Mouse (Mus musculus) myocyte (in vitro differentiated cells): ENCODE results near the gene Mms19. TPM values are rescaled to one million over a fixed set of nuclear protein-coding genes. Genes with fewer than 3 reads are reported as not detected.

ENCODE experiments used
- H3K27me3 ChIP-seq: one replicate; pipeline ENCODE4 v1.6.1; 2011; ENCODE audit not compliant: control insufficient read depth, insufficient read depth, insufficient read length
- H3K36me3 ChIP-seq: one replicate; pipeline ENCODE4 v1.6.1; 2011; ENCODE audit not compliant: control insufficient read depth, insufficient read depth
- H3K4me2 ChIP-seq: one replicate; pipeline ENCODE4 v1.6.1; 2011; ENCODE audit warnings: low read depth, control low read depth
- H3K4me3 ChIP-seq: one replicate; pipeline ENCODE4 v1.5.1; 2011; ENCODE audit warnings: mild to moderate bottlenecking, control low read depth, moderate library complexity
- H3K79me2 ChIP-seq: one replicate; pipeline ENCODE4 v1.6.1; 2011; ENCODE audit not compliant: control insufficient read depth, insufficient read depth
- H3ac ChIP-seq: one replicate; pipeline ENCODE4 v1.6.1; 2011; ENCODE audit not compliant: control insufficient read depth, insufficient read length
- CEBPB ChIP-seq: IDR thresholded peaks from 2 replicates; pipeline ENCODE4 v1.6.1; 2011; ENCODE audit warnings: mild to moderate bottlenecking, moderate library complexity; ENCODE audit not compliant: poor library complexity, insufficient read depth, severe bottlenecking
- E2F4 ChIP-seq: IDR thresholded peaks from one replicate; pipeline ENCODE4 v1.6.1; 2011; ENCODE audit warnings: mild to moderate bottlenecking, control low read depth, moderate library complexity; ENCODE audit not compliant: insufficient read depth
- MAX ChIP-seq: IDR thresholded peaks from one replicate; pipeline ENCODE4 v1.6.1; 2011; ENCODE audit warnings: low read depth, mild to moderate bottlenecking, control low read depth
- MYOD1 ChIP-seq, 3 experiments: IDR thresholded peaks; one replicate each; pipeline ENCODE4 v1.6.1; 2011; ENCODE audit warnings: control low read depth in 2 of 3, low read depth in 2 of 3, mild to moderate bottlenecking in 2 of 3, moderate library complexity in 1 of 3; ENCODE audit not compliant: insufficient read length in 2 of 3, control insufficient read depth in 1 of 3
- MYOG ChIP-seq, 3 experiments: IDR thresholded peaks; one replicate each; pipeline ENCODE4 v1.6.1; 2011; ENCODE audit warnings: control low read depth in 2 of 3, low read depth in 2 of 3, mild to moderate bottlenecking in 2 of 3; ENCODE audit not compliant: insufficient read length in 2 of 3, control insufficient read depth in 1 of 3, insufficient read depth in 1 of 3
- POLR2A ChIP-seq: IDR thresholded peaks from one replicate; pipeline ENCODE4 v1.6.1; 2011; ENCODE audit warnings: low read depth, mild to moderate bottlenecking, control low read depth, moderate library complexity; ENCODE audit not compliant: insufficient read length
- POLR2AphosphoS2 ChIP-seq: IDR thresholded peaks from one replicate; pipeline ENCODE4 v1.6.1; 2011; ENCODE audit warnings: low read depth, control low read depth; ENCODE audit not compliant: insufficient read length
- REST ChIP-seq: IDR thresholded peaks from one replicate; pipeline ENCODE4 v1.6.1; 2011; ENCODE audit warnings: mild to moderate bottlenecking, control low read depth, moderate library complexity; ENCODE audit not compliant: insufficient read depth, insufficient read length
- SRF ChIP-seq: IDR thresholded peaks from one replicate; pipeline ENCODE4 v1.6.1; 2011; ENCODE audit warnings: low read depth; ENCODE audit not compliant: control insufficient read depth, insufficient read length
- TCF12 ChIP-seq: IDR thresholded peaks from one replicate; pipeline ENCODE4 v1.6.1; 2011; ENCODE audit warnings: mild to moderate bottlenecking, control low read depth; ENCODE audit not compliant: poor library complexity, insufficient read depth, severe bottlenecking
- TCF3 ChIP-seq: IDR thresholded peaks from one replicate; pipeline ENCODE4 v1.6.1; 2011; ENCODE audit warnings: low read depth, control low read depth; ENCODE audit not compliant: insufficient read length
- USF1 ChIP-seq: IDR thresholded peaks from one replicate; pipeline ENCODE4 v1.6.1; 2011; ENCODE audit warnings: low read depth, mild to moderate bottlenecking, control low read depth, moderate library complexity
- polyA plus RNA-seq: library from polyadenylated mRNA; unstranded; fragments of >200 nt; fragmentation: generic; extraction: Trizol; gene quantifications from one replicate; pipeline ENCODE4 v1.2.1, GENCODE M21; 2012; ENCODE audit warnings: missing spikeins

The Mms19 gene
- polyA plus RNA-seq, 1 experiment = 34.2 TPM

GRCm38 (mm10) chr19:41993484-41993883 is 12.5 kb upstream of the Mms19 start:
- Histone ChIP-seq H3K4me2 (peak overlapping the region; percentile 71), H3K4me3 (no peak overlapping the region), H3K36me3 (peaks cover 3% of the 10 kb centered on the region), H3K27me3 (no peaks in the 10 kb centered on the region), H3ac (no peak overlapping the region), H3K79me2 (peaks cover 89% of the 10 kb centered on the region)
- no peak for TF ChIP-seq POLR2A
- no peak for TF ChIP-seq POLR2AphosphoS2
- no peak for TF ChIP-seq REST
- no peak for TF ChIP-seq SRF
- TF ChIP-seq MYOD1 (IDR thresholded peaks at IDR 0.05; ENCODE audit: control insufficient read depth in 1 of 3, insufficient read length in 2 of 3, low read depth in 2 of 3) = peak; percentile 46 to 89 (median 67)
- TF ChIP-seq CEBPB = 0 out of 2 replicates have a peak, but pooled peaks have one; percentile 21
- TF ChIP-seq MYOG (IDR thresholded peaks at IDR 0.05; ENCODE audit: control insufficient read depth in 1 of 3, insufficient read depth in 1 of 3, insufficient read length in 2 of 3, low read depth in 2 of 3) = peak in 1 of 3 experiments; percentile 9
- no peak for TF ChIP-seq TCF3
- TF ChIP-seq TCF12 = no peak
- no peak for TF ChIP-seq USF1

DNA sequence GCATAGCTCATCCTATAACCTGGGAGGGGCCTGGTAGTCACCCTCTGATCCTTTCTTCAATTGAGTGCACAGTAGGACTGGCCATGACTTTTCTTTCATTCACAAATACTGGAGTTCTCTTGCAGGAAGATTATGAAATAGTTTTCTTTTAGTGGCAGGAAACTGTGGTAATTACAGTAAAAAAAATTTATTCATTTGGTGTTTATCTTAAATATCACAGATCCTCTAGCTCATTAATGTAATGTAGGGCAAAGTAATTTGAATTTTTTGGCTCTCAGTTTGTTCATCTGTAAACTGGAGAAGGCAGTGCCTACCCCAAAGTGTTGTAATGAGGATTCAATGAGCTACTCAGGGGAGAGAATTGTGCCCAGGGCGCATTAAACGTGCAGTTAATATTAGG is 12.0 kb upstream of the Mms19 start:
- Histone ChIP-seq H3K27me3 (no peaks in the 10 kb centered on the region), H3ac (no peak overlapping the region), H3K4me2 (peak overlapping the region; percentile 71), H3K79me2 (peaks cover 91% of the 10 kb centered on the region), H3K4me3 (no peak overlapping the region), H3K36me3 (peaks cover 7% of the 10 kb centered on the region)
- TF ChIP-seq USF1 = no peak
- no peak for TF ChIP-seq POLR2AphosphoS2
- TF ChIP-seq TCF3 = no peak
- TF ChIP-seq CEBPB = no peak
- no peak for TF ChIP-seq MYOD1 (IDR thresholded peaks at IDR 0.05; ENCODE audit: control insufficient read depth in 1 of 3, insufficient read length in 2 of 3, low read depth in 2 of 3)
- TF ChIP-seq SRF = no peak
- no peak for TF ChIP-seq TCF12
- no peak for TF ChIP-seq POLR2A
- TF ChIP-seq REST = no peak
- TF ChIP-seq MAX = no peak
- TF ChIP-seq MYOG (IDR thresholded peaks at IDR 0.05; ENCODE audit: control insufficient read depth in 1 of 3, insufficient read depth in 1 of 3, insufficient read length in 2 of 3, low read depth in 2 of 3) = no peak
- TF ChIP-seq E2F4 = no peak

- H3K79me2 ChIP-seq = peaks cover 91% of the 10 kb centered on the region
- H3K4me3 ChIP-seq = no peak overlapping the region
- peaks cover 7% of the 10 kb centered on the region for H3K36me3 ChIP-seq
- H3K27me3 ChIP-seq = no peaks in the 10 kb centered on the region
- TF ChIP-seq MYOD1 (IDR thresholded peaks at IDR 0.05; ENCODE audit: control insufficient read depth in 1 of 3, insufficient read length in 2 of 3, low read depth in 2 of 3) (no peak), MYOG (IDR thresholded peaks at IDR 0.05; ENCODE audit: control insufficient read depth in 1 of 3, insufficient read depth in 1 of 3, insufficient read length in 2 of 3, low read depth in 2 of 3) (no peak), USF1 (no peak), POLR2AphosphoS2 (no peak), REST (no peak), SRF (no peak), E2F4 (no peak), MAX (no peak), POLR2A (no peak)
- peak overlapping the region; percentile 71 for H3K4me2 ChIP-seq
- no peak overlapping the region for H3ac ChIP-seq
Measured at GRCm38 (mm10) chr19:41991926-41992477, 11.0 kb upstream of the Mms19 start.

GRCm38 (mm10) chr19:41989810-41990209 is 8.9 kb upstream of the Mms19 start:
- peaks cover 6% of the 10 kb centered on the region for H3K36me3 ChIP-seq
- no peaks in the 10 kb centered on the region for H3K27me3 ChIP-seq
- no peak for TF ChIP-seq POLR2AphosphoS2
- no peak for TF ChIP-seq TCF12
- TF ChIP-seq TCF3 = no peak
- no peak for TF ChIP-seq CEBPB
- no peak for TF ChIP-seq MYOG (IDR thresholded peaks at IDR 0.05; ENCODE audit: control insufficient read depth in 1 of 3, insufficient read depth in 1 of 3, insufficient read length in 2 of 3, low read depth in 2 of 3)
- TF ChIP-seq MYOD1 (IDR thresholded peaks at IDR 0.05; ENCODE audit: control insufficient read depth in 1 of 3, insufficient read length in 2 of 3, low read depth in 2 of 3) = no peak
- TF ChIP-seq USF1 = no peak
- no peak for TF ChIP-seq MAX
- TF ChIP-seq E2F4 = no peak
- no peak for TF ChIP-seq REST
- TF ChIP-seq POLR2A = no peak
- TF ChIP-seq SRF = no peak
- no peak overlapping the region for H3ac ChIP-seq
- peaks cover 91% of the 10 kb centered on the region for H3K79me2 ChIP-seq
- no peak overlapping the region for H3K4me3 ChIP-seq
- no peak overlapping the region for H3K4me2 ChIP-seq
